Mouse (Mus musculus): ENCODE data around the gene Dpagt1. TPM values are rescaled to one million over a fixed set of nuclear protein-coding genes. Genes with fewer than 3 reads are reported as not detected.
"Not testable (repeated sequence)": the region's sequence is repeated elsewhere in the genome, so short reads cannot be mapped to it uniquely, and the experiment has no call there.

Gene Dpagt1
- polyA plus RNA-seq, 1 experiment from 2014 or later: 37.2 TPM

DNA sequence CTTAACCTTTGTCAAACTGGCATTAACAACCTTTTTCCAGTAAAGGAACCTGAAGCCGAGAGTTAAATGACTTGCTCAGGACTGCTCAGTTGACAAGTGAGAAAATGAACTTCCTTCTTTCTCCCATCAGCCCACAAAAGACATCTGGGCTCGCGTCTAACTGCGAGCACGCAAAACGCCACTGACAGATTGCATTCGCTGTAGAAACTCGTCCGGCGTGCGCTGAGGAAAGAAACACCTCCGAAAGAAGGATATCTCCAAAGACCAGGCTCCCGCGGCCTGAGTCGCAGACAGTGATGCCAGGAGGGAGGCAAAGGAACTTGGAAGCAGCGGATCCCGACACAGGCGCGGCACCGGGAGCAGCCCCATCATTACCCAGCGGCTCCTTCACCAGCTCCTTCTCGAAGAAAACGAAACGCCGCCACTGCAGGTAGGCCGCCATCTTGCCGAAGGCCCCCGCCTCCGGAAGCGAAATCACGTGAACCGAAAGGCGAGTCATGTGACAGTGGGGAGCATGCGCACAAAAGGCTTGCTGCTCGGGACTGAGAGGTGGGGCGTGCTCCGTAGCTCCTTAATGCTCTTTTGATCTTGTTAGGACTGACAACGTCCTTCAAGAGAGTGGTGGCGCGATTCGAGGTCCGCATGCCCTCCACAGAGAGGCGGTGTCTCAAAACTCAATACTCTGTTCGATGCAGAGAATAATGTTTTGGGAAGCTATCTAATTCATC, 35.5 kb downstream of the Dpagt1 start, which contains the start of gene Vps11:
Gene Vps11 (minus strand): TSS at position 481 of the 728 bp plus-strand sequence.
- H3K4me2 ChIP-seq (replicated peaks): peak within 1 kb of the TSS; percentile 76
- H3K9ac ChIP-seq: peak within 1 kb of the TSS; percentile 79
- peaks cover 30% of the 10 kb centered on the region for H3K36me3 ChIP-seq
- WGBS: under 1% methylated on average over 44 of the region's 44 CpGs
- peak; percentile 88 for ATAC-seq (ENCODE audit: insufficient number of reproducible peaks, low FRiP score, low TSS enrichment, low read depth)
- H3K4me3 ChIP-seq (replicated peaks): peak within 1 kb of the TSS; percentile 73
- peaks cover 8% of the 10 kb centered on the region for H3K4me1 ChIP-seq
- H3K9me3 ChIP-seq (replicated peaks): no peaks in the 10 kb centered on the region
- peak within 1 kb of the TSS; percentile 82 for H3K27ac ChIP-seq (replicated peaks)
- H3K27me3 ChIP-seq: no peaks in the 10 kb centered on the region

GRCm38 (mm10) chr9:44361931-44362330, 36.1 kb downstream of the Dpagt1 start:
- not testable (repeated sequence) for ATAC-seq (ENCODE audit: insufficient number of reproducible peaks, low FRiP score, low TSS enrichment, low read depth); H3K9me3 ChIP-seq (replicated peaks); H3K27me3 ChIP-seq; H3K4me1 ChIP-seq; H3K9ac ChIP-seq
- WGBS: 38% methylated on average over 4 of the region's 4 CpGs
- Histone ChIP-seq H3K4me3 (replicated peaks) (peak overlapping the region; percentile 73), H3K4me2 (replicated peaks) (peak overlapping the region; percentile 76), H3K27ac (replicated peaks) (peak overlapping the region; percentile 82), H3K36me3 (peaks cover 24% of the 10 kb centered on the region)

GRCm38 (mm10) chr9:44364480-44364879, 38.7 kb downstream of the Dpagt1 start:
- Histone ChIP-seq H3K9ac (no peak overlapping the region), H3K4me1 (peaks cover 8% of the 10 kb centered on the region), H3K27ac (replicated peaks) (no peak overlapping the region), H3K27me3 (no peaks in the 10 kb centered on the region), H3K9me3 (replicated peaks) (no peaks in the 10 kb centered on the region), H3K36me3 (peaks cover 4% of the 10 kb centered on the region; the same call in 1 of the 2 replicates), H3K4me2 (replicated peaks) (no peak overlapping the region), H3K4me3 (replicated peaks) (no peak overlapping the region)
- no peak for ATAC-seq (ENCODE audit: insufficient number of reproducible peaks, low FRiP score, low TSS enrichment, low read depth)
- 60% methylated on average over 3 of the region's 3 CpGs for WGBS

DNA sequence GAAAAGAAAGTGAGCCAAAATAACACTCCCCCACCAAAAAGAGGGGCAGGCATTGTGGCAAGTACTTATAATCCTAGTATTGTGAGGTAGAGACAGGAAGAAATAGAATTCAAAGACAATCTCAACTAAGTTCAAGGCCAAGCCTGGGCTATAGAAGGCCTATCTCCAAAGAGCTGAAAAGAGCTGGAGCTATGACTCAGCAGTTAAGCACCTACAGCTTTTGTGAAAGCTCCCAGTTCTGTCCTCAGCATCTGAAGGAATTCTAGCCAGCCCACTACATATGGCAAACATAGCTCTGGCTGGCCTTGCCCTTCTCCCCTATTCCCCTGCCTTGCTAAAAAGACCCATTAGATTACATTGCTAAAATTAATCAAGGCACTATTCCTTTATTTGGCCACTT, 47.6 kb downstream of the Dpagt1 start:
- no peak for ATAC-seq (ENCODE audit: insufficient number of reproducible peaks, low FRiP score, low TSS enrichment, low read depth)
- H3K4me1 ChIP-seq: no peaks in the 10 kb centered on the region; the same call in 1 of the 2 replicates
- no peaks in the 10 kb centered on the region for H3K27me3 ChIP-seq
- H3K4me2 ChIP-seq (replicated peaks): no peak overlapping the region
- H3K4me3 ChIP-seq (replicated peaks): no peak overlapping the region
- no peaks in the 10 kb centered on the region for H3K36me3 ChIP-seq
- H3K9ac ChIP-seq: no peak overlapping the region
- no peaks in the 10 kb centered on the region for H3K9me3 ChIP-seq (replicated peaks)
- no peak overlapping the region for H3K27ac ChIP-seq (replicated peaks)

DNA sequence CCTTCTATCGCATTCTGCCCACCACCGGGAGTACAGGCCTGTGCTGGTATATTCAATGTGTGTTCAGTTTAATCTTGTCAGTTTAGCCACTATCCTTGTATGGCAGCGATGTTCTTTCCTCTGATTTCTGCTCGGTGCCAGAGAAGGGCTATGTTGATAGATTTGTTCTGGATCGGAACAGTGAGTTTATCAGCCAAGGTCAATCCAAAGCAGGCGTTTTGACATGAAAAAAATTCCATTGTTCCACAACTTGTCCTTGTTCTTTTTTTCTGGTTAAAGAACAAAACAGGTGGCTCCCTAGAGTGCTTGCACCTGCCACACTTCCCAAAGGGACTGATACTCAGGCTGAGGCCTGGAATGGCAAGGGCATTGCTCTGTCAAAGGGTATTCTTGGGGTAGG, 50.3 kb downstream of the Dpagt1 start:
- no peak overlapping the region for H3K4me2 ChIP-seq (replicated peaks)
- peaks cover 1% of the 10 kb centered on the region; the same call in 1 of the 2 replicates for H3K36me3 ChIP-seq
- H3K27me3 ChIP-seq: no peaks in the 10 kb centered on the region
- peaks cover 13% of the 10 kb centered on the region for H3K4me1 ChIP-seq
- H3K4me3 ChIP-seq (replicated peaks): no peak overlapping the region
- no peak overlapping the region for H3K27ac ChIP-seq (replicated peaks)
- 84% methylated on average over 6 of the region's 6 CpGs for WGBS
- ATAC-seq (ENCODE audit: insufficient number of reproducible peaks, low FRiP score, low TSS enrichment, low read depth): no peak
- H3K9me3 ChIP-seq (replicated peaks): no peaks in the 10 kb centered on the region
- H3K9ac ChIP-seq: no peak overlapping the region

- H3K4me2 ChIP-seq (replicated peaks); H3K27ac ChIP-seq (replicated peaks); H3K9me3 ChIP-seq (replicated peaks); ATAC-seq (ENCODE audit: insufficient number of reproducible peaks, low FRiP score, low TSS enrichment, low read depth); H3K4me3 ChIP-seq (replicated peaks); H3K27me3 ChIP-seq; H3K9ac ChIP-seq: not testable (repeated sequence)
- peaks cover 13% of the 10 kb centered on the region for H3K36me3 ChIP-seq
- WGBS: 82% methylated on average over 2 of the region's 2 CpGs
- H3K4me1 ChIP-seq: peaks cover 14% of the 10 kb centered on the region
These were observed 51.5 kb downstream of the Dpagt1 start for GRCm38 (mm10) chr9:44377335-44377734.

GRCm38 (mm10) chr9:44378153-44378730, 52.4 kb downstream of the Dpagt1 start:
- H3K4me2 ChIP-seq (replicated peaks): peak overlapping the region; percentile 88
- H3K9me3 ChIP-seq (replicated peaks): no peaks in the 10 kb centered on the region
- 87% methylated on average over 5 of the region's 5 CpGs for WGBS
- no peaks in the 10 kb centered on the region for H3K27me3 ChIP-seq
- H3K27ac ChIP-seq (replicated peaks): no peak overlapping the region
- H3K36me3 ChIP-seq: peaks cover 22% of the 10 kb centered on the region
- peak overlapping the region; percentile 84 for H3K4me3 ChIP-seq (replicated peaks)
- H3K9ac ChIP-seq: peak overlapping the region; percentile 57; the same call in 1 of the 2 replicates
- no peak for ATAC-seq (ENCODE audit: insufficient number of reproducible peaks, low FRiP score, low TSS enrichment, low read depth)
- H3K4me1 ChIP-seq: peaks cover 14% of the 10 kb centered on the region

- H3K27ac ChIP-seq (replicated peaks): peak within 1 kb of the TSS; percentile 87
- peak within 1 kb of the TSS; percentile 90 for H3K9ac ChIP-seq
- H3K36me3 ChIP-seq: peaks cover 32% of the 10 kb centered on the region
- peak; percentile 96 for ATAC-seq (ENCODE audit: insufficient number of reproducible peaks, low FRiP score, low TSS enrichment, low read depth)
- H3K4me1 ChIP-seq: peaks cover 14% of the 10 kb centered on the region
- H3K27me3 ChIP-seq: no peaks in the 10 kb centered on the region
- H3K4me2 ChIP-seq (replicated peaks): peak within 1 kb of the TSS; percentile 88
- no peaks in the 10 kb centered on the region for H3K9me3 ChIP-seq (replicated peaks)
- under 1% methylated on average over 83 of the region's 83 CpGs for WGBS
- H3K4me3 ChIP-seq (replicated peaks): peak within 1 kb of the TSS; percentile 84
These were observed 53.4 kb downstream of the Dpagt1 start, which contains the start of gene Hyou1 for GRCm38 (mm10) chr9:44379054-44379834. TSS of gene Hyou1 (plus strand) at chr9:44379490.

- H3K4me1 ChIP-seq: peaks cover 14% of the 10 kb centered on the region
- H3K36me3 ChIP-seq: peaks cover 38% of the 10 kb centered on the region
- H3K4me2 ChIP-seq (replicated peaks): peak overlapping the region; percentile 88
- WGBS: 4% methylated on average over 15 of the region's 15 CpGs
- peak overlapping the region; percentile 84 for H3K4me3 ChIP-seq (replicated peaks)
- H3K27ac ChIP-seq (replicated peaks): peak overlapping the region; percentile 87; the same call in 1 of the 2 replicates
- H3K9ac ChIP-seq: peak overlapping the region; percentile 90
- H3K9me3 ChIP-seq (replicated peaks): no peaks in the 10 kb centered on the region
- ATAC-seq (ENCODE audit: insufficient number of reproducible peaks, low FRiP score, low TSS enrichment, low read depth): 0 out of 2 replicates have a peak, but pooled peaks have one; percentile 2
- H3K27me3 ChIP-seq: no peaks in the 10 kb centered on the region
These were observed 54.0 kb downstream of the Dpagt1 start for GRCm38 (mm10) chr9:44379862-44380261.

Measured in embryonic facial prominence, embryonic 15.5 days (tissue).